Mouse (Mus musculus) heart, adult 2 months (tissue): ENCODE results near the gene Pde6d.

Source experiments
- CTCF ChIP-seq: fragments of 200-600 bp; IDR thresholded peaks from 2 replicates; pipeline ENCODE4 v1.8.1; 2022; ENCODE audit warnings: antibody characterized with exemption, mild to moderate bottlenecking, moderate library complexity
- EP300 ChIP-seq: fragments of 200-500 bp; IDR thresholded peaks from 2 replicates; pipeline ENCODE4 v1.6.1; 2011; ENCODE audit warnings: low read depth, low read length, control low read depth; ENCODE audit not compliant: insufficient read depth
- POLR2A ChIP-seq: fragments of 200-500 bp; IDR thresholded peaks from 2 replicates; pipeline ENCODE4 v1.6.1; 2011; ENCODE audit warnings: mild to moderate bottlenecking, low read depth, low read length, control low read depth; ENCODE audit not compliant: insufficient read depth

- TF ChIP-seq CTCF (no peak), POLR2A (no peak), EP300 (no peak)
These were observed 30.6 kb downstream of the Pde6d start for GRCm38 (mm10) chr1:86551877-86552276.
